Mouse (Mus musculus) heart, postnatal 36 days (tissue): ENCODE results near the gene Ccr7. TPM values are rescaled to one million over a fixed set of nuclear protein-coding genes. Genes with fewer than 3 reads are reported as not detected.

Source experiments
- DNase-seq, 2 experiments: peaks; one replicate each; pipeline ENCODE4 v3.0.0; 2021 to 2022
- intact Hi-C: fragments of 180-260 bp; cut with DNase I; formaldehyde crosslinking; loops from one replicate; pipeline ENCODE4 v1.15.1; 2025
- total RNA-seq, 2 experiments: library from RNA; stranded (reverse); gene quantifications; 2 replicates each; pipeline ENCODE4 v1.2.3; 2021

The Ccr7 gene
- total RNA-seq, 2 experiments from 2014 or later = 0.38 to 0.58 TPM

- no peak for DNase-seq
- intact Hi-C loops = no loop called here
These were observed 57.7 kb downstream of the Ccr7 start for GRCm38 (mm10) chr11:99096996-99097774.

- DNase-seq = no peak
- intact Hi-C loops = no loop called here
These were observed 58.5 kb downstream of the Ccr7 start for GRCm38 (mm10) chr11:99096417-99096816.

GRCm38 (mm10) chr11:99095759-99096158, 59.1 kb downstream of the Ccr7 start:
- intact Hi-C loops = no loop called here
- no peak for DNase-seq

GRCm38 (mm10) chr11:99094911-99095676, 59.8 kb downstream of the Ccr7 start:
- DNase-seq = no peak
- intact Hi-C loops = no loop called here

Other genes starting within 250 kb of the Ccr7 start
- gene Cdc6, start 247.3 kb downstream of the Ccr7 start, total RNA-seq = under 1 TPM; 0.14 to 0.49 TPM
- gene Rara, start 227.3 kb downstream of the Ccr7 start, total RNA-seq = 10 to 100 TPM; 10.5 to 13.6 TPM
- gene Gjd3, start 172.1 kb downstream of the Ccr7 start, total RNA-seq = under 1 TPM; 0.33 to 0.36 TPM
- gene Top2a, start 130.9 kb downstream of the Ccr7 start, total RNA-seq = 1 to 10 TPM; 3.9 to 4.6 TPM
- 10 to 100 TPM; 80.6 to 93.5 TPM for gene Igfbp4, start 113.8 kb downstream of the Ccr7 start, total RNA-seq
- under 1 TPM; 0.27 to 0.36 TPM for gene Tns4, start 65.8 kb downstream of the Ccr7 start, total RNA-seq
- gene Smarce1, start 75.9 kb upstream of the Ccr7 start, total RNA-seq = 10 to 100 TPM; 42.9 to 47.8 TPM
- gene Krt222, start 89.0 kb upstream of the Ccr7 start, total RNA-seq = 10 to 100 TPM; 25.6 to 33.4 TPM
- not detected for gene Krt24, start 130.2 kb upstream of the Ccr7 start, total RNA-seq
- not detected for gene Krt25, start 167.9 kb upstream of the Ccr7 start, total RNA-seq
- gene Krt26, start 182.9 kb upstream of the Ccr7 start, total RNA-seq = not detected
- gene Krt27, start 196.0 kb upstream of the Ccr7 start, total RNA-seq = not detected
- gene Krt28, start 219.8 kb upstream of the Ccr7 start, total RNA-seq = not detected
- 1 to 10 TPM; 3.4 to 3.7 TPM for gene Krt10, start 234.3 kb upstream of the Ccr7 start, total RNA-seq